Mouse (Mus musculus): ENCODE results near the gene Psmf1. TPM values are rescaled to one million over a fixed set of nuclear protein-coding genes. Genes with fewer than 3 reads are reported as not detected.

Psmf1 gene
- polyA plus RNA-seq, 1 experiment, result 46.9 TPM

- no peaks in the 10 kb centered on the region for H3K4me1 ChIP-seq (ENCODE audit: control insufficient read depth, insufficient read depth, low read length)
- H3K4me3 ChIP-seq (ENCODE audit: insufficient read depth, low read length), result no peak overlapping the region
- no peak overlapping the region for H3K27ac ChIP-seq (ENCODE audit: insufficient read depth, low read length)
- TF ChIP-seq POLR2A (IDR thresholded peaks at IDR 0.05; ENCODE audit: extremely low read depth, insufficient read depth, low read length) (no peak), CTCF (IDR thresholded peaks at IDR 0.05; ENCODE audit: extremely low read depth, insufficient read depth, low read length) (no peak)
These were observed 13.5 kb upstream of the Psmf1 start for GRCm38 (mm10) chr2:151757451-151757850.

DNA sequence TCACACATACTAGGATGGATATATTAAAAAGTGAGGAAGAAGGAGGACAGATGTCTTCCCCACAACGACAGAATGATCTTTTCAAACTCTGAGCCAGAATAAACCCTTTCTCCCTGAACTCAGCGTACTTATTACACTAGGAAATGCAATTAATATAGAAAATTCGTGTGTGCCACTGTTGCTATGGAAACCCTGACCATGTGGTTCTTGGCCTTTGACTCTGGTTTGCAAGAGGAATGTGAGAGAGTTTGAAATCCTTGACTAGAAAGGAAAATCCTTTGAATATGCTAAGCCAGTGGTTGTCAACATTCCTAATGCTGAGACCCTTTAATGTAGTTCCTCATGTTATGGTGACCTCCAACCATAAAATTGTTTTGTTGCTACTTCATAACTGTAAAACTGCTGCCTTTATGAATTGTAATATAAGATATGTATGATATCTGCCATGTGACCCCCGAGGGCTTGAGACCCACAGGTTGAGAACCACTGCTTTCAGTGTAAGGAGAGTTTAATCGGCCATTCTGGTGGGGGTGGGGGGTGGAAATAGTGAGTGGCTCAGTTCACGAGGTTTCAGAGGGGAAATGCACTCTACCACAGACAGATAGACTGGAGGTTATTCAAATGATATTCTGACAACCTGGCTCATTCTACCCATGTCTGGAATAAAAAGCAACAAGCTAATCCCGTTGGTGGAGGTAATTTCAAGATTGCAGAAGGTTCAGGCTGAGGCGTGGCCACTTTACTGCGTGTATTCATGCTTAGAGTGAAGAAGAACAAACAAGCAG is 12.5 kb upstream of the Psmf1 start:
- TF ChIP-seq CTCF (IDR thresholded peaks at IDR 0.05; ENCODE audit: extremely low read depth, insufficient read depth, low read length) (no peak), POLR2A (IDR thresholded peaks at IDR 0.05; ENCODE audit: extremely low read depth, insufficient read depth, low read length) (no peak)
- no peaks in the 10 kb centered on the region for H3K4me1 ChIP-seq (ENCODE audit: control insufficient read depth, insufficient read depth, low read length)
- no peak overlapping the region for H3K27ac ChIP-seq (ENCODE audit: insufficient read depth, low read length)
- no peak overlapping the region for H3K4me3 ChIP-seq (ENCODE audit: insufficient read depth, low read length)

DNA sequence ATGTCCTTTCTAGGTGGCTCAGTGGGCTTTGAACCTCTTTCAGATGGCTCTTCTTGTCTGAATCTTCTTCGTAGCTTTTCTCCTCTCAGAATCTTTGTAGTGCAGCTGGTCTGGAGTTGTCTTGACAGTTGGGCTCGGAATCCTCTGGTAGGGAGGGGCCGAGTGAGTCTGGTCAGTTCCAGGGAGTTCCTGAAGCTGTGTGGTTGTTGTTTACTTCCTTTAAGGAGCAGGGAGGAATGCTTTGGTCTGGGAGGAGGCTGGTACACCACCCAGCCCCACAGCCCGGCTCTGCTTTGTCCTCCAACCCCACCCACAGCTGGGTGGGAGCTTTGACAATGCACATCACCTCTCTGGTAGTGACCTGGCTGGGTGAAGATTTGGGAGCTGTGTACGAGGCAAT is 7.3 kb upstream of the Psmf1 start:
- no peaks in the 10 kb centered on the region for H3K4me1 ChIP-seq (ENCODE audit: control insufficient read depth, insufficient read depth, low read length)
- TF ChIP-seq CTCF (IDR thresholded peaks at IDR 0.05; ENCODE audit: extremely low read depth, insufficient read depth, low read length) (no peak), POLR2A (IDR thresholded peaks at IDR 0.05; ENCODE audit: extremely low read depth, insufficient read depth, low read length) (no peak)
- no peak overlapping the region for H3K4me3 ChIP-seq (ENCODE audit: insufficient read depth, low read length)
- no peak overlapping the region for H3K27ac ChIP-seq (ENCODE audit: insufficient read depth, low read length)

- H3K27ac ChIP-seq (ENCODE audit: insufficient read depth, low read length), result no peak overlapping the region
- no peaks in the 10 kb centered on the region for H3K4me1 ChIP-seq (ENCODE audit: control insufficient read depth, insufficient read depth, low read length)
- no peak overlapping the region for H3K4me3 ChIP-seq (ENCODE audit: insufficient read depth, low read length)
- TF ChIP-seq CTCF (IDR thresholded peaks at IDR 0.05; ENCODE audit: extremely low read depth, insufficient read depth, low read length), result peak; percentile 78
- no peak for TF ChIP-seq POLR2A (IDR thresholded peaks at IDR 0.05; ENCODE audit: extremely low read depth, insufficient read depth, low read length)
These were observed 4.1 kb upstream of the Psmf1 start for GRCm38 (mm10) chr2:151747847-151748705.

- TF ChIP-seq CTCF (IDR thresholded peaks at IDR 0.05; ENCODE audit: extremely low read depth, insufficient read depth, low read length) (no peak), POLR2A (IDR thresholded peaks at IDR 0.05; ENCODE audit: extremely low read depth, insufficient read depth, low read length) (no peak)
- Histone ChIP-seq H3K4me3 (ENCODE audit: insufficient read depth, low read length) (no peak overlapping the region), H3K4me1 (ENCODE audit: control insufficient read depth, insufficient read depth, low read length) (peaks cover 3% of the 10 kb centered on the region; the same call in 1 of the 2 replicates), H3K27ac (ENCODE audit: insufficient read depth, low read length) (no peak overlapping the region)
These were observed 921 bp downstream of the Psmf1 start for GRCm38 (mm10) chr2:151742850-151743679.

- Histone ChIP-seq H3K27ac (ENCODE audit: insufficient read depth, low read length) (no peak overlapping the region), H3K4me1 (ENCODE audit: control insufficient read depth, insufficient read depth, low read length) (peaks cover 3% of the 10 kb centered on the region; the same call in 1 of the 2 replicates), H3K4me3 (ENCODE audit: insufficient read depth, low read length) (no peak overlapping the region)
- TF ChIP-seq CTCF (IDR thresholded peaks at IDR 0.05; ENCODE audit: extremely low read depth, insufficient read depth, low read length), result no peak
- TF ChIP-seq POLR2A (IDR thresholded peaks at IDR 0.05; ENCODE audit: extremely low read depth, insufficient read depth, low read length), result no peak
These were observed 1.9 kb downstream of the Psmf1 start for GRCm38 (mm10) chr2:151742084-151742483.

GRCm38 (mm10) chr2:151740741-151741526 is 3.1 kb downstream of the Psmf1 start:
- Histone ChIP-seq H3K4me3 (ENCODE audit: insufficient read depth, low read length) (peak overlapping the region; percentile 70), H3K27ac (ENCODE audit: insufficient read depth, low read length) (no peak overlapping the region), H3K4me1 (ENCODE audit: control insufficient read depth, insufficient read depth, low read length) (peaks cover 3% of the 10 kb centered on the region; the same call in 1 of the 2 replicates)
- TF ChIP-seq POLR2A (IDR thresholded peaks at IDR 0.05; ENCODE audit: extremely low read depth, insufficient read depth, low read length) (peak; percentile 88), CTCF (IDR thresholded peaks at IDR 0.05; ENCODE audit: extremely low read depth, insufficient read depth, low read length) (no peak)

GRCm38 (mm10) chr2:151739505-151739904 is 4.5 kb downstream of the Psmf1 start:
- Histone ChIP-seq H3K27ac (ENCODE audit: insufficient read depth, low read length) (no peak overlapping the region), H3K4me3 (ENCODE audit: insufficient read depth, low read length) (no peak overlapping the region), H3K4me1 (ENCODE audit: control insufficient read depth, insufficient read depth, low read length) (peaks cover 3% of the 10 kb centered on the region; the same call in 1 of the 2 replicates)
- TF ChIP-seq POLR2A (IDR thresholded peaks at IDR 0.05; ENCODE audit: extremely low read depth, insufficient read depth, low read length) (no peak), CTCF (IDR thresholded peaks at IDR 0.05; ENCODE audit: extremely low read depth, insufficient read depth, low read length) (no peak)
